Mouse (Mus musculus) embryo, embryonic 11 days (tissue): ENCODE measurements around the gene Ehbp1.

ENCODE experiments used
- DNase-seq: peaks from one replicate; pipeline ENCODE4 v3.0.0-alpha.2; 2015

Gene Ehbp1

GRCm38 (mm10) chr11:21999396-22000315 is 342.4 kb downstream of the Ehbp1 start:
- peak; percentile 39 for DNase-seq

GRCm38 (mm10) chr11:21998141-21999047 is 343.7 kb downstream of the Ehbp1 start:
- peak; percentile 49 for DNase-seq

GRCm38 (mm10) chr11:21997561-21998140 is 344.4 kb downstream of the Ehbp1 start:
- DNase-seq, result no peak

- DNase-seq, result peak; percentile 75
Measured at GRCm38 (mm10) chr11:21996661-21997560, 345.2 kb downstream of the Ehbp1 start.

DNA sequence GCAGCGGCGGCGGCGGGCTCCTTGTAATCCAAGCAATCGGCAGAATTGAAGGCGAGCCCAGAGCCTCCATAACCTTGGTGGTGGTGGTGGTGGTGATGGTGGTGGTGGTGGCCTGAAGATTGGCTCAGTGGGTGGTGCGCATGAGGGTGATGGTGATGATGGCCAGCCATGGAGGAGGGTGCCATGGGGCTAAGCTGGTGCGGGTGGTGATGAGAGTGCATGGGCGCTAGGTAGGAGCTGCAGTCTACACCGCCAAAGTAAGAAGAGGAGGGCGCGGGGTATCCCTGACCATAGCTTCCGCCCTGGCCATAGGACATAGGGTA is 345.8 kb downstream of the Ehbp1 start:
- peak; percentile 31 for DNase-seq

DNA sequence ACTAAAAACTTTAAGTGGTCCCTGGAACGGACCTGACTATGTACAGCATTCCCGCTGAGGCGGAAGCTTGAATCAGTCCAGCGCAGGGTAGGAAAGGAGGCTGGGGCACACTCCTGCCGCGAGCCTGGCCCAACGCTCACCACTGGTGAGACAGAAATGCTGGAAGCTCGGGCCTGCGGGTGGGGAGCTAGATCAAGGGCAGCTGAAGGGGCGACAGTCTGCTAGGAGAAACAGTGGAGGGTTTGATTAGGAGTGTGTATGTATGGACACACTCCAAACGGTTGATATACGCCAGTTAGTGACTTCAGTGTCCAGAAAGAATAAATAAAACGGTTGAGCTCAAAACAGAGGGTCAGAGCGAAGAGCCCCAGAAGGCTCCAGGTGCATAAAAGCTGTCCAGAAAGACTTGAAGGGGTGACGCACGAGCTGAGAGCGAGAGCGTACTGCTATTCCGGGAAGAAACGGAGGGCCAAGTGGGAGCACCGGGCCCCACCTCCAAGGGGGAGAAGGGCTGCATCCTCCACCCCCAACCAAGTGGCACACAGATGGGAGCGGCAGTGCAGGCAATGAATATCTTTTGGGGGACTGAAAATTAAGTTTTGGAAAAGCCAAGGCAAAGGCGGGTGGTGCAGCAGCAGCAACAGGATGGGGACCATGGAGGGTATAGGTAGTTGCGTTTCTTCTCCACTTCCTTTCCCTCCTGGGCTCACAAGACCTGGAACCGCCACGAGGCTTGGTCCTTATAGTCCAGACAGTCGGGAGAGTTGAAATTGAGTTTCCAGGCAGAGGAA is 346.4 kb downstream of the Ehbp1 start:
- peak; percentile 56 for DNase-seq

DNA sequence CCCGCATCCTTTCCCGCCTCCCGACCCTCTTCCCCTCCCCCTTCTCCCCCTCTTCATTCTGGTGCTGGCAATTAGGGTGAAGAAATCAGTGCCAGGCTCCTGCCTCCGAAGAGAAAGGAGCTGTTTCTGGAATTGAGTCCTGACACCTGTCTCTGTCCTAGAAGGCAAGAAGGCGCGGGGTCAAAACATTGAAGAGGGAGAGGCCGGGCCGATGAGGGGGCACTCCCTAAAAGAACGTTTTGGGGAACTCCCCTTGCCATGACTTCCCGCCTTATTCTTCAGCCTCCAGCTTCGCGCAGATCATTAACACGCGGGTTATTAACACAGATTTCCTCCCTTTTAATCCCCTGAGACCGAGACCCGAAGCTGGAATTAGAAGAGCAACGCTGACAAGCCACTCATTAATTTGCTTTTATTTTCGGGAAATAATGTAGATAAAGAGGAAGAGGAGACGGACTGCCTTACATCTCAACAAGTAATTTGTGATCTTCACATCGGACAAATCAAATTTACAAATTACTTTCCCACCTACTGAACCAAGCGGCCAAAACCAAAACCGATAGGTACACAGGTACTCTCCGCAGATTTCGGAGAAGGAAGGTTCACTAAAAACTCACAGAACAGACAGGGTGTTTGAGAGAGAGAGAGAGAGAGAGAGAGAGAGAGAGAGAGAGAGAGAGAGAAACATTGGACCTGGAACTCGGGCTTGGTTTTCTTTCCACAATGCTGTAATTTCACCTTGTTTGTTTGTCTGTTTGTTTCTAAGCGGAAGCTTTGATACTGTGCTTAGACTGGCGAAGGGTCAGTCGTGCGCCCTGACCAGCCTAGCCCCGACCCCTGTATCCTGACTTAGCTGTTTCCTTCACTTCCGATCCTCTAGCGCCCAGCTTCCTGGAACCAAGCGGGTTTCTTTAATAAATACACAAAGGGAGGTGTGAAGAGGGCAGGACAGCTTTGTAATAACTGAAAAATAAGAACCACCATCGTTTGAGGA is 347.4 kb downstream of the Ehbp1 start:
- peak; percentile 49 for DNase-seq

- peak; percentile 64 for DNase-seq
Measured at GRCm38 (mm10) chr11:21993597-21994376, 348.3 kb downstream of the Ehbp1 start.

GRCm38 (mm10) chr11:21992761-21993596 is 349.1 kb downstream of the Ehbp1 start:
- DNase-seq, result peak; percentile 56

GRCm38 (mm10) chr11:21988398-21988946 is 353.6 kb downstream of the Ehbp1 start:
- DNase-seq, result no peak

- no peak for DNase-seq
Measured at GRCm38 (mm10) chr11:21985118-21985517, 357.0 kb downstream of the Ehbp1 start.

- no peak for DNase-seq
Measured at GRCm38 (mm10) chr11:21974005-21974531, 368.0 kb downstream of the Ehbp1 start.

DNA sequence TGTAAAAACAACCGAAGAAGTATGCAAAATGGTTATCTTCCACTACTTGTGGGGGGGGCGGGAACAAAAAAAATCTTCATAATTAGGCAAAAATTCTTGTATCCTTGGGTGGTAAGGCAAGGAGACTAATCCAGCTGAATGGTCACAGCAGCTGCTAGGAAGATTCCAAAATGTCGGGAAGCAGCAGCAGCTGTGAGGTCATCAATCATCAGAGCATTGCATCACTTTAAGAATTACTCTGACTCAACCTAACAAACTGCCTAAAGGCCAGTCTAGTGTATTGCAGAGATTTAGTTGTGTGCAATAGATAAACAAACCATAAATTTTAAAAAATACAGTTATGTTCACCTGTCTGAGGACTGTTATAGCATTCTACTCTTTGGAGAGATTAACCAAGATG is 368.5 kb downstream of the Ehbp1 start:
- DNase-seq, result no peak

DNA sequence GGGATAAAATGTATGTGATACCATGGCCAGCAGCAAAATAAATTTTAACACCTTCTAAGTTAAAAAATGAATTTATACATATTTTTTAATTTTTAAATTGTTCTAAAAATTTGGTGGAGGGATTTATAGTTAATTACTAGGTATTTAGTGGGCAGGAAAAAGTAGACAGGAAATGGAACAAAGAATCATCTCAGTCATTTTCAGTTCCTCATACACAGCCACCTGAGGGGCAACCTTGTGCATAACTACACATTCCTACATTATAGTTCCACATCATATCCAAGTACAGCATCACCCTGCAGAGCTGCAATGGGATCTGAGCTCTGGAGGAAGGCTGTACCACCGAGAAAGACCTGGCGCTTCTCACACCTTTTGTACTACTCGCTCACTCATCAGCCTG is 373.2 kb downstream of the Ehbp1 start:
- no peak for DNase-seq
